Mouse (Mus musculus) lung, adult 2 months (tissue): Measurements from ENCODE around the gene Rrp7a. TPM values are rescaled to one million over a fixed set of nuclear protein-coding genes. Genes with fewer than 3 reads are reported as not detected.

Experiments used
- DNase-seq: peaks from one replicate; pipeline ENCODE4 v3.0.0; 2022
- H3K4me1 ChIP-seq: fragments of 200-500 bp; 2 replicates; pipeline ENCODE4 v1.6.1; 2011; ENCODE audit warnings: low read length; ENCODE audit not compliant: control insufficient read depth, insufficient read depth
- H3K4me3 ChIP-seq: fragments of 200-500 bp; replicated peaks from 2 replicates; pipeline ENCODE3; 2011; ENCODE audit warnings: low read depth, mild to moderate bottlenecking, control low read depth, low read length; ENCODE audit errors: extremely low read depth
- CTCF ChIP-seq: fragments of 200-500 bp; IDR thresholded peaks from 2 replicates; pipeline ENCODE4 v1.5.1; 2011; ENCODE audit warnings: mild to moderate bottlenecking, low read length, control low read depth; ENCODE audit not compliant: insufficient read depth
- POLR2A ChIP-seq: fragments of 200-500 bp; IDR thresholded peaks from 2 replicates; pipeline ENCODE4 v1.6.1; 2011; ENCODE audit warnings: low read depth, mild to moderate bottlenecking, control low read depth, low read length, borderline replicate concordance; ENCODE audit errors: extremely low read depth
- WGBS: fragments of 180-500 bp; shearing (Covaris S2); methylation state at CpG from one replicate; pipeline ENCODE4 v1.1.7; 2018; 5-methylcytosine and 5-hydroxymethylcytosine counted together
- polyA plus RNA-seq: library from polyadenylated mRNA; depleted of rRNA; stranded (reverse); fragments of >200 nt; gene quantifications from 2 replicates; pipeline ENCODE4 v1.2.3, GENCODE M21; 2012

Rrp7a gene
- polyA plus RNA-seq, 1 experiment, result 85.3 TPM

DNA sequence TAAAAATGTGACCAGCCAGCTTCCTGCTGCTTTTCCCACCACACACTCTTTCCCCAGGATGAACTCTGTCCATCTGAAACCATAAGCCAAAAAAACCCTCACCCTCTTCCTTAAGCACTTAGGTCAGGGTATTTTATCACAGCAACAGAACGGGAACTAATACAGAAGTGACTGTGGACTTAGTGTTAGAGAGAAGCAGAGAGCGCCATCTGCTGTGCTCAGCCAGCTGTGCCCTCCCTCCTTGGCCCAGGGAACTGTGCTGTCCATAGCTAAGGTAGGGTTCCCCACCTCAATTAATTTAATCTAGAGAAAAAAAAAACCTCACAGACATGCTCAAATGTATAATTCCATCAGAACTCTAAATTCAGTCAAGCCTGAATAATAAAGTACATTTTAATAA lies 26.7 kb downstream of the Rrp7a start:
- WGBS, result 43% methylated on average over 2 of the region's 2 CpGs
- DNase-seq, result no peak

DNA sequence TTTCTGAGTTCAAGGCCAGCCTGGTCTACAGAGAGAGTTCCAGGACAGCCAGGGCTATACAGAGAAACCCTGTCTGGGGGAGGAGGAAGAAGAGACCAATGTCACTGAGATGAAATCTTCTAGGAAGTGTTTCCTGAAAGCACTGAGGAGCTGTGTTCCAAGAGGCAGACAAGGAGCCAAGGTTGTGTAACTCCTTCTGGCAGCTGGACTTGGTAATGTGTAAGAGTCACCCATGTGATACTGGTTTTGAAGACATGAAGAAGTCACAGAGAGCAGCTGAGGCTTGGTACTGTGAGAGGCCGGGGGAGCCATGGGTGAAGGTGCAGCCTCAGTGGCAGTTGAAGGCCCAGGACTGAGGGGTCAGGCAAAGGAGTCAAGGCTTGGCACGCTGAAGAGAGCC lies 28.9 kb downstream of the Rrp7a start:
- TF ChIP-seq CTCF (no peak), POLR2A (no peak)
- WGBS, result 57% methylated on average over 2 of the region's 2 CpGs
- H3K4me3 ChIP-seq, result no peak overlapping the region
- no peaks in the 10 kb centered on the region for H3K4me1 ChIP-seq
- DNase-seq, result no peak

More for the DNA sequence above, 26.7 kb downstream of the Rrp7a start:
- no peak for TF ChIP-seq POLR2A
- peak; percentile 44 for TF ChIP-seq CTCF
- Histone ChIP-seq H3K4me3 (no peak overlapping the region), H3K4me1 (peaks cover 8% of the 10 kb centered on the region)

DNA sequence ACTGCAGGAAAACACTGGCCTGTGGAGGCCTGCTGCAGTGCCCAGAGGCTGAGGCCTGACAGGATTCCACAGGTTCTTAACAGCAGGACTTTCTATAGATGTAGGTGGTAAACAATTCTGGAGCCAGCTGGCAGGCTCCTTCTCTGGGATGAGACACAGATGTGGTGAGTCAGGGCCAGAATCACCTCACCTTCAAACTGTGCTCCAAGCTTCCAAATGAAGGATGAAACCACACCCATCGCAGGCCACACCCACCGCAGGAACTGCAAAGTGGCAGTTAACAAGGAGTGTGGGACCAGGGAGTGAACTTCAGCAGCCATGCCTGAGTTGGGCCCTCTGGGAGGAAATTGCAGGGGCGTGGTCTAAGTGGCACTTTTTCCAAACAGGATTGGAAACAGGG lies 31.7 kb downstream of the Rrp7a start:
- Histone ChIP-seq H3K4me1 (no peaks in the 10 kb centered on the region), H3K4me3 (no peak overlapping the region)
- 43% methylated on average over 3 of the region's 3 CpGs for WGBS
- DNase-seq, result no peak
- TF ChIP-seq CTCF (no peak), POLR2A (no peak)

DNA sequence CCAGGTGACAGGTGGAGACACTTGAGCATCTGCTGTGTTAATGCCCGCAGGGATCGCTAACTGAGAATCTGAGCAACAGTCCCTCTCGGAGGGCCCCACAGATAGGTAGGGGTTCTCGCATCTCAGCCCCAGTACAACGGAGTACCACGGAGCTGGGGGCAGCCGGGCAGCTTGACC lies 33.3 kb downstream of the Rrp7a start, which contains the start of gene Serhl:
Gene Serhl (plus strand): TSS at position 78 of the 177 bp plus-strand sequence.
- Histone ChIP-seq H3K4me3 (no peak within 1 kb of the TSS), H3K4me1 (no peaks in the 10 kb centered on the region)
- 22% methylated on average over 7 of the region's 7 CpGs for WGBS
- TF ChIP-seq POLR2A, result no peak
- TF ChIP-seq CTCF, result no peak
- DNase-seq, result no peak

DNA sequence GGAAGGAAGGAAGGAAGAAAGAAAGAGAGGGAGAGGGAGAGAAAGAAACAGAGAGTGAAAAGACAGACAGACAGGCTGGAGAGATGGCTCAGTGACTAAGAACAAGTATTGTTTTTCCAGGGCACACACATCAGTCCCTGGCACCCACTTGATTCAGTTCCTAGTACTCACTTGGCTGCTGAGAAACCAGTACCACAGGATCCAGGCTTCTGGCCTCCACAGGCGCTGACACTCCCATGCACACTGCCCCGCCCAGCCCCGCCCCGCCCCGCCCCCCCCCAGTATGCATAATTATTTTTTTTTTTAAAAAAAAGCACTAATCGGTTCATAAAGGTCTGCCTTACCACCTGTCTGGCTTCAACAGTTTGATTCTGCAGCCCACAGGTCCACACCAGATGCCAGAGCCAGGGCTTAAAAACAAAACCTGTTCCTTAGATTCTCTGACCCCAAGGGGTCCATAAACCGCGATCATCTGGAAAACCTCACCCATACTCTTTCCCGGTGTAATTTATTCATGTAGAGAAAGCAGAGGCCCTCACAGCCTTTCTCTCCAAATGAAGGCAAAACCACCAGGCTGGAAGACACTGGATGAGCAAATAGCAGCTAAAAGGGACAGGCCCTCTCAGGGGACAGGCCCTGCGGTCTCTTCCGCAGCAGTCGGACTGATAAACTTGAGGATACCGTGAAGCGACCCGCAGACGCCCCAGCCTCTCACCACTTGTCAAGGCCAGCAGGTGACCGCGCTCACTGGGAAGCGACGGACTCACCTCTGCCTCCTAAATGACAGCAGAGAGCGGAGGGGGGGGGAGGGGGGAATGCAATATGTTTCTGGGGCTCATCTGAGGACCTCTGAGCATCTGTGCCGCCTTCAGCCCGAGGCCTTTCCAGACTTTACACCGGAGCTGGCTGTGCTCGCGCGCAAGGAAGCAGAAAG lies 33.8 kb downstream of the Rrp7a start:
- no peaks in the 10 kb centered on the region for H3K4me1 ChIP-seq
- TF ChIP-seq CTCF (no peak), POLR2A (no peak)
- DNase-seq, result no peak
- 20% methylated on average over 27 of the region's 27 CpGs for WGBS
- no peak overlapping the region for H3K4me3 ChIP-seq

DNA sequence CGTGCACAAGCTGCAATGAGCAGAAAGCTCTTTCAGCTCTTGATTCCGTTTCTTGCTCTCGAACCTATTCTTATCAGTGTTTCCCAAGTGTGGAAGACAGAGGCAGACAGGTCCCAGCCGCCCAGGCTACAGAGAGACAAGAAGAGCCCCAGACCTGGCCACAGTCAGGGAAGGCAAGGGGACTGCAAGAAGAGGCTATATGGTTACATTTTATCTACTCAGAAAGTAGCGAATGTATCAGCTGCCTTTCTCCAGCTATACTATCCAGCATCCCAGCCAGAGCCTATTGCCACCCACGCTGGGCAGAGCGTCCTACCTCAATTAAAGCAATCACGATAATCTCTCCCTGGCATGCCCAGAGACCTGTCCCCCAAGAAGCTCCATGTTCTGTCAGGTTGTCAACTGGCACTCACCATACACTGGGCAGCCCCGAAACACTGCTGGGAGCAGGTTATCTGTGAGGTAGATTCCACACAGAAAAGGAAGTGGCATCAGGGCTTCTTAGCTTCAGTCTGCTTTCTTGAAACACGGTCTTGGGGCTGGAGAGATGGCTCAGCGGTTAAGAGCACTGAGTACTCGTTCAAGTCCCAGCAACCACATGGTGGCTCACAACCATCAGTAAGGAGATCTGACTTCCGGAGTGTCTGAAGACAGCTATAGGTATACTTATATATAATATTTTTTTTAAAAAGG lies 35.8 kb downstream of the Rrp7a start:
- no peaks in the 10 kb centered on the region for H3K4me1 ChIP-seq
- H3K4me3 ChIP-seq, result no peak overlapping the region
- 70% methylated on average over 13 of the region's 13 CpGs for WGBS
- no peak for DNase-seq
- TF ChIP-seq CTCF, result no peak
- no peak for TF ChIP-seq POLR2A

DNA sequence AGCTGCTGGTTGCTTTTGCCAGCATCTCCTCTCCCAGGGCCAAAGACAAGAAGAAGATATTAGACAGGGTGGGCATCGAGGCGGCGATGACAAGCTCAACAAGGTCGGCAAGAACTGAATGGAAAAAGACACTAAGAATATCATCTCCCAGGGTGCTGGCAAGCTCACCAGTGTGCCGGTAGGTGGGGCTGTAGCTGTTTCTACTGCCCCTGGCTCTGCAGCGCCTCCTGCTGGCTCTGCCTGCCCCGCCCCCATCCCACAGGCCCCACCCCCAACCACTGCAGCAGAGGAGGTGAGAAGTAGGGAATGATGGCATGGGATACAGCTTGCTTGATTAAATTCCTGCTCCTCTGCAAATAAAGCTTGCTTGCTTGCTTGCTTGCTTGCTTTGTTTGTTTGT lies 36.7 kb downstream of the Rrp7a start:
- WGBS, result 26% methylated on average over 7 of the region's 7 CpGs
- no peak for TF ChIP-seq POLR2A
- TF ChIP-seq CTCF, result peak; percentile 70
- no peaks in the 10 kb centered on the region for H3K4me1 ChIP-seq
- DNase-seq, result peak; percentile 34
- no peak overlapping the region for H3K4me3 ChIP-seq

DNA sequence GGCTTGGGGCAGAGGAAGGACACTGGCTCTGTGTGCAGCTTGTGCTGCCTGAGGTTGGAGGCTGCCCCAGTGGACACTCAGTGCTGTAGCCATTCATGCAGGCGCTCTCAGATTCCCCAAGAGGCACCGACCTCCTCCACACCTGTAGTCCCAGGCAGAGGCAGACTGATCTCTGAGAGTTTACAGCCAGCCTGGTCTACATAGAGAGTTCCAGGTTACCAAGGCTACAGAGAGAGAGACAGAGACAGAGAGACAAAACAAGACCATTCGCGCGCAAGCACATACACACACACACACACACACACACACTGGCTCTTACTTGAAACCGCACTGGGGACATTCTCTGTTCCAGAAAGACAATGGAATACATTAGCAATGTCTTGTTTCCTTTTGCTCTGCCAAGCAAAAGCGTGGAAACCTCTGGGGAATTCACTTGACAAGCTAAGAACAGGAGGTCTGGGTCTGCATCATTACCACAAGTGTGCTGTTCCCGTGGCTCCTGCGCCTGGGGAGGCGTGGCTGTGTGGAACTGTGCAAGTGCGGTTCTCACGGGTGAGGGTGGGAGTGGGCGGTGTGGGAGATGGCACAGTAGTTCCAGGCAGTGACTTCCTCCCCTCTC lies 38.5 kb downstream of the Rrp7a start:
- no peak for DNase-seq
- no peak for TF ChIP-seq POLR2A
- TF ChIP-seq CTCF, result no peak
- 52% methylated on average over 13 of the region's 13 CpGs for WGBS
- Histone ChIP-seq H3K4me3 (no peak overlapping the region), H3K4me1 (no peaks in the 10 kb centered on the region)

DNA sequence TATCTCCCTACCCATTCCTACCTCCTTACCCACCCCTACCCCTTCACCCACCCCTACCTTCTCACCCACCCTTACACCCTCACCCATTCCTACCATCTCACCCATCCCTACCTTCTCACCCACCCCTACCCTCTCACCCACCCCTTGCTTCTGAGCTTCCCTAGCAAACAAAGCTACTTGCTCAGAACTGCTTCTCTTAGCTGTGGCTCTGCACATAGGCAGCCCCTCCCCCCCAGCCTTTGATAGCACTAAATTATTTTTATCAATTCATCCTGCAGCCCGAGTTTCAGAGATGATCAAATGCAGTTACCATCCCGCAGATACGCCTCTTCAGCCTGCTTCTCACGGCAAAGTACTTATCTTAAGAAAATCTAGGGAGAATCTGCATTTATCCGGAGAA lies 39.1 kb downstream of the Rrp7a start:
- H3K4me3 ChIP-seq, result no peak overlapping the region
- TF ChIP-seq POLR2A, result no peak
- WGBS, result 73% methylated on average over 5 of the region's 5 CpGs
- no peaks in the 10 kb centered on the region for H3K4me1 ChIP-seq
- DNase-seq, result no peak
